Mouse (Mus musculus): ENCODE data around the gene Brca1.
"Not testable (repeated sequence)": the region's sequence is repeated elsewhere in the genome, so short reads cannot be mapped to it uniquely, and the experiment has no call there.

The Brca1 gene

GRCm38 (mm10) chr11:101551751-101552475 lies at the start of gene Brca1, which contains the start of gene Nbr1:
Brca1 (minus strand) TSS chr11:101551955.
Nbr1 (plus strand) TSS chr11:101552149.
- peak; percentile 84 to 86 for DNase-seq (ENCODE audit: low spot score in 2 of 2)

DNA sequence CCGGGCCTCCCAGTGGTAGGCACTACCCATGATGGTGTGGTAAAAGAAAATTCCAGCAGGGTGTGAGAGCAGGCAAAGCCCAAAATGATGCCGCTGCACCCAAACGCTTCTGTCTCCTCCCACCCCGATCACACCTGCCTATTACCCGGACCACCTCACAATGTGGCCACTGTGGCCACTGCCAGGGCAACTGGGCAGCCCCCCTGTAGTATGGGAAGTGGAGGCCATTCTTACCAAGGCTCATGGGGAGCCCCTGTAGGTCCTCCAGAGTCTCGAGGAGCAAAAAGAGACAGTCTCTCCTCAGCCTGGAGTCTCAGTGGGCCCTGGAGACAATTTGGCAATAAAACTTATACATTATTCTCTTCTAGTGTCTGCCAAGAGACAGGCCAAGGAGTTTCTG lies 47.4 kb upstream of the Brca1 start, which contains the start of gene Gm11634:
TSS of gene Gm11634 (minus strand) at position 101 of the 400 bp plus-strand sequence.
- DNase-seq (ENCODE audit: low spot score in 2 of 2) = no peak

- DNase-seq (ENCODE audit: low spot score in 2 of 2) = no peak
Measured at GRCm38 (mm10) chr11:101589989-101590624, 38.4 kb upstream of the Brca1 start.

DNA sequence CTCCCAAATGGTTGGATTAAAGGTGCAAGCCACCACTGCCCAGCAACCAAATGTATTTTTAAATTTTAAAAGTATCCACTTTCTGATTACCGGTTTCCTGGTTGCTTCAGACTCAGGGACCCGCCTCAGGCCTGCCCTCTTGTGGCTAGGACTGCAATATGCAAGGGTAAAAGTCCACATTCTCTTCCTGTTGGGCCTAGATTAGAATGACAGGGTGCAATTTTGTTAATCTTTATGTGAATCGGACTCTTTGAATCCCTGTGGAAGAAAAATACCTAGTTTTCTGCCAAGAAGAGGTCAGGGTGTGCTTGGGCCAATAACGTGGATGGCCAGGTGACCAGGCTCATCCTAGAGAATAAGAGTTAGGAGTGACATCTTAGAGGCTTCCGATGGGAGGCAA lies 37.7 kb upstream of the Brca1 start:
- peak; percentile 16 to 61 for DNase-seq (ENCODE audit: low spot score in 2 of 2)

DNA sequence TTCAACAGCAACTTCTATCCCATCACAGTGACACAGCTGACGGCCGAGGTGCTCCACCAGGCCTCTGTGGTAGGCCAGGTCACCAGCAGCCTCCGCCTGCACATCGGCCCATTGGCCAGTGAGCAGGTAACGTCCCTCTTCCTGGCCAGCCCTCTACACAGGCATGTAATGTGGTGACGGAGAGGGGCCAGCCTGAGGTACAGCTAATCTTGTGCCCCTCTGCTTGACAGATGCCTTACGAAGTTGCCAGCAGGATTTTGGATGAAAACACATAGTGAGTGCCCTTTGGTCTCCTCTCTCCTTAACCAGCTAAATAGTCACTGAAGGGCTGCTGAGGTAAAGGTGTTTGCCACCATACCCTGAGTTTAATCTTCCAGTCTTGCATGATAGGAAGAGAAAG lies 37.1 kb upstream of the Brca1 start:
- no peak for DNase-seq (ENCODE audit: low spot score in 2 of 2)

GRCm38 (mm10) chr11:101587676-101588075 lies 35.9 kb upstream of the Brca1 start:
- no peak for DNase-seq (ENCODE audit: low spot score in 2 of 2)

DNA sequence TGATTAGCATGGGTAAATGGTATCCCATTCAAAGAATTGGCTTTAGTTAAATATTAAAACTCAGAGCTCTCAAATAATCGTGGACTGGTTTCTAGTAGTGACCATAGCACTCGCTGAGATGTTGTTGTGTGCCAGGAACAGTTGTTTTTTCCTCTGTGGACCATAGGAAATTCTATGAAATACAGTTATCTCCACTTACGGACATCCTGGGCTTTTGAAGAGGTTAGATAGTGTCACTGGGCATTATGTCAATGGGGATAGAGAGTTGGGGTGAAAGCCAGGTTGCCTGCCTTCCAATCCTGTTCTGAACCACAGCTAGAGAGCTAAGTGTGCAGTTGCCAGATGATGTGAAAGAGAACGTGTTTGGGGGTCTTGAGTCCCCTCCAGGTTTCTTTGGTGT lies 34.0 kb upstream of the Brca1 start:
- DNase-seq (ENCODE audit: low spot score in 2 of 2) = no peak

- DNase-seq (ENCODE audit: low spot score in 2 of 2) = not testable (repeated sequence)
Measured at GRCm38 (mm10) chr11:101585031-101585430, 33.3 kb upstream of the Brca1 start.

DNA sequence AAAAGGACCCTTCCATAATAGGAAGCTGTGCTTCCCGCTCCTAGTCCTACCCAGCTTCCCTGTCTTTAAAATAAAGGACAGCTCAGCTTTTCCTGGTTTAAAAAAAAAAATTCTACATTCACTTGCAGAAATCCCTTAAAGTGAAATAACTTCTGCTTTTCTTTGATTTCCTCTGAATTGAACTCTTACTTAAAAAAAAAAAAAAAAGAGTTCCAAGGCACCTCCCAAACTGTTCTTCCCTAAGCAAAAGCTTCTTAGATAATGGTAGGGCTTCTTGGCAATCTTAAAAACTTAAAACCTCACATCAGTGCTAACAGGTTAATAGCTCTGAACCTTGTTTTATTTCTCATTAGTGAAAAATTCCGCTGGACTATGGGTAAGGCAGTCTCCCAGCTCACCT lies 31.4 kb upstream of the Brca1 start:
- no peak for DNase-seq (ENCODE audit: low spot score in 2 of 2)

- DNase-seq (ENCODE audit: low spot score in 2 of 2) = peak; percentile 28 to 64
Measured at GRCm38 (mm10) chr11:101582054-101583035, 30.6 kb upstream of the Brca1 start, which contains the start of gene Tmem106a. Tmem106a (plus strand) TSS chr11:101582242.

DNA sequence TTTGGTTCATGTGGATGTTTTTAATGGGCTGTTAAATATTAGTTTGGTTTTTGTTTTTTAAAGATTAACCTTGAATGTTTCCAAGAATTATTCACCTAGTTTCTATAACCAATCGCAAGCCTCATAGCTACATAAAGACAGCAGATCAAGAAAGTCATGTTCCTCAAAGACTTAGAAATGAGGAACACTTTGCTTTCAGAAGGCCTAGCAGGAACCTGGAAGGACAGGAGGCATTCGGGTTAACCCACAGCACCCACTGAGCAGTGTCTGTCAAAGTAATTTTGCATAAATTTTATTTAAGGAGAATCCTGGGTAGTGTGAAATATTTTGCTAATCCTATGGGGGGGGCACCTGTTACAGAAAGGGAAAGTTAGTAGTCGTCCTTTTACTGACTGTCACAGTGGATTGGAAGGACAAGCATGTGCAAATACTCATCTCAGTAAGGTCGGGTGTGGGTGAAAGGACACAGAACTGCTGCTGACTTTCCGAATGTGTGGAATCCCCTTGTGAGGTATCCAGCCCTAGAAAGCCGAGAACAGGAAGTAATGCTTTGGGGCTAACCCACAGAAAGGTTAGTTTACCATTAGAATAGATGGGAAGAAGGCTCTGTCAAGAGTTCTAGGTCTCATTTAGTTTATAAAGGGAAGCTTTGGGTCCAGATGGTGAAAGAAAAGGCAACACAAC lies 29.5 kb upstream of the Brca1 start:
- DNase-seq (ENCODE audit: low spot score in 2 of 2) = no peak

DNA sequence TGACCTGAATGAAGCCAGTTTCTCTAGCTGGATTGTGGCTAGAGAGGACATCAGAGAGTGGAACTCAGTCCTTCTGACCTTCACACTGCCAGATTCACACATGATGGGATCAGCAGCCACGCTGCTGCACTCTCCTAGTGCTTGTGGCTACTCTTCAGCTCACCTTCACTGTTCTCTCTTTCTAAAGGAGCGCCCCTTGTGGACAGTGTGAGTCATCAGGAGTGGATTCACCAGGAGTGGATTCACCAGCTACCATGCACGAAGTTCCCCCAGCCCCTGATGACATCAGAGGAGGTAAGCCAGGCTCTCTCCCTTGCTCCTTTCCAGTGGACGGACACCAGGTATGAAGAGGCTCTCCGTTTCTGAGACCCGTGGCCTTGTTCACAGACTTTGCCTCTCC lies 24.4 kb upstream of the Brca1 start:
- DNase-seq (ENCODE audit: low spot score in 2 of 2) = no peak

- DNase-seq (ENCODE audit: low spot score in 2 of 2) = no peak
Measured at GRCm38 (mm10) chr11:101568421-101568820, 16.7 kb upstream of the Brca1 start.

- DNase-seq (ENCODE audit: low spot score in 2 of 2) = peak; percentile 31 to 58
Measured at GRCm38 (mm10) chr11:101562391-101562790, 10.6 kb upstream of the Brca1 start.

GRCm38 (mm10) chr11:101556954-101557353 lies 5.2 kb upstream of the Brca1 start:
- no peak for DNase-seq (ENCODE audit: low spot score in 2 of 2)

- DNase-seq (ENCODE audit: low spot score in 2 of 2) = no peak
Measured at GRCm38 (mm10) chr11:101556541-101556940, 4.8 kb upstream of the Brca1 start.

DNA sequence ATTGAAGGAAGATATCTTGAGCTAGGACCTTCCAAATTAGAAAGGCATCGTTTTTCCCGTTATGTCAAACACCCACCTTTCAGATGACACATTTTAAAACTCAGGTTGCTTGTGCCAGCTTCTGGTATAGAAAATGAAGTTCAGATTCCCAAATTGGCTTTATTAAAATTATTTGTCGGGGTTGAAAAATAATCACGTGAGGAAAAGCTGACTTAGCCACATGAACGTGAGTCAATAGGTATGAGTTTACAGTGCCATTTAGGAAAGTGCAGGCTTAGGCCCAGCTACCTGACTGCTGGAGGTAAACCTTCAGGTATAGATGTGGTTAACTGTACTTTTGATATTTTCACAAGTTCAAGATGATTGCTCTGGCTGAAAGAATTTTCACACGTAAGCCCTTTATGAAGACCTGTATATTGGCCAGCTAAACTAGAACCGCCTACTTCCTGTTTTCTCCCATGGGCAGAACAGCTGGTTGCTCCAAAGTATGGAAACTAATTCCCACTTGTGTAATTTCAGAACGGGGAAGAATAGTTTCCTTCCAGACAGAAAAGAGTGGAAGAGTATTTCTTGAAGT lies 1.7 kb upstream of the Brca1 start:
- DNase-seq (ENCODE audit: low spot score in 2 of 2) = no peak

DNA sequence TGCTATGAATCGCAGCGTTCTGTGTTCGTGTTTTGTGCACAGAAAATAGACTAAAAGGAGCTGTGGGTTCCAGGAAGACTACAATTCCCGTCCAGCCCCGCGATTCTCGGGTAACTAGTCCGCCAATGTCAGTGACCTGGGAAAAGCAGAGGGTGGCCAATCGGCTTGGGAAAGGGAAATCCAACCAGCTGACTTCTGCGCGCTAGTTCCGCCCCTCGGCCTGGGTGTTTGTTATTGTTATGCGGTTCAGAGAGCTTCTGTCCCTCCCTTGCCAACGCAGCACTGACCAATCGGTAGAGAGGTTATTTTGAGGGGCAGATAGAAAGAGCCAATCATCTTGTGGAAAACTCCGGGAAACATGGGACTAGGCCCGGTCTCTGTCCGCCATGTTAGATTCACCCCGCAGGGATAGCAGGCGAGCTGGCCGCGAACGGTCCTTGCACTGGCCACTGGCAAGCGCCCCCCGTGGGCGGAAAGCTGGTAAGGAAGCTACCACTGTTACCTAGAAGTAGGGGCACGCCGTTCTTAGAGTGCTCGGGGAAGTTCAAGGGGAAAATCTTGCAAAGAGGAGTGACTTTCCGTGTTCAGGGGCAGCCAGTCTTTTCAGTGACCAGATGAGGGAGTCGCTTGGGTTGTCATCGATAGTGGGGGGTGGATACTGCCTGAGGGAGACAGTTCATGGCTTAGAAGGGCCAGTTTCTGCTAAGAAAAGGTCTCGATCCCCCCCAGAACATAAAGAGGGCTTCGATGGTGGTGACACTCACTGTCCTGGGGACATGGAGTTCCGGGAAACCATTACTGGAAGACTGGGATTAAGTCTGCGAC lies 933 bp upstream of the Brca1 start:
- peak; percentile 90 to 97 for DNase-seq (ENCODE audit: low spot score in 2 of 2)

- DNase-seq (ENCODE audit: low spot score in 2 of 2) = no peak
Measured at GRCm38 (mm10) chr11:101548526-101548925, 3.2 kb downstream of the Brca1 start.

DNA sequence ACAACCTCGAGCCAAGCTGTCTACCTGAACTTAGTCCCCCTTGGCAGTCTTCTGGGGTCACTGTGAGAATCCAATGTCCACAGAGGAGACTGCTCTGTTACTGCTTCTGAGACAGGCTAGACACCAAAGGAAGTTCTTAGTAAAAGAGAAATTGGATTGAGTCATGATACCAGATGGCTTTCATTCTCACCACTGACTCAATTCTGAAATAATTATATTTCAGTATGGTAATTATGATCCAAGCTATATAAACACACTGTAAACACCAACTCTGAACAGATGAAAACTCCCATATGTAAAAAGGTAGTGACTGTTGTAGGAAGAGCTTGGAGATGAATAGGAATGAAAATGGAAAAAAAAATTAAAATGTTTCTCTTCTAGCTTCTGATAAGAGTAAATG lies 7.6 kb downstream of the Brca1 start:
- DNase-seq (ENCODE audit: low spot score in 2 of 2) = no peak

Measured in thymus, postnatal 10 days (tissue).